Mouse (Mus musculus): ENCODE data around the gene Zfp414.

GRCm38 (mm10) chr17:33669681-33670080 lies 40.8 kb downstream of the Zfp414 start:
- no peak for TF ChIP-seq EP300 (IDR thresholded peaks at IDR 0.05; ENCODE audit: low read depth)
- no peak for TF ChIP-seq CTCF (IDR thresholded peaks at IDR 0.05; ENCODE audit: low read depth)

Measured in heart, postnatal 0 days (tissue).